Mouse (Mus musculus) R1 (cell line): Measurements from ENCODE around the gene Fscb.

Experiments
- DNase-seq: peaks from one replicate; pipeline ENCODE4 v3.0.0-alpha.2; 2018; ENCODE audit warnings: low read depth, low spot score

The Fscb gene

DNA sequence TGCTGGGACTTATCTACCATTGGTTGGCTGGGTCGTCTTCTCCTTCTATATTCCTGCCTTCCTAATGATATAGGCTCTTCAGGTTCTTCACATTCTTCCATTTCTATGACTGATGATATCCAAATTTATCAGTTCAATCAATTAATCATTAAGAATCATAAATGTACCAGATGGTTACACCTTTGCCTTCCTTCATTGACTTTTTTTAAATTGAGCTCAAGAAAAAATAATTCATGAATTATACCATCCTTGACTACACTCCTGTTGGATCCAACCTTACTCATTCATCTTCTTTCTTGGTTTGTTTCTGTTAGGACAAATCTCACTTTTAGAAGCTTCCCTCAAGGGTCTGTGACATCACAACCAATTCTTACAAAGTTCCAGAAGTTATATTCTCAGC is at the start of gene Fscb:
Gene Fscb (minus strand): TSS at position 101 of the 400 bp plus-strand sequence.
- DNase-seq, result no peak

DNA sequence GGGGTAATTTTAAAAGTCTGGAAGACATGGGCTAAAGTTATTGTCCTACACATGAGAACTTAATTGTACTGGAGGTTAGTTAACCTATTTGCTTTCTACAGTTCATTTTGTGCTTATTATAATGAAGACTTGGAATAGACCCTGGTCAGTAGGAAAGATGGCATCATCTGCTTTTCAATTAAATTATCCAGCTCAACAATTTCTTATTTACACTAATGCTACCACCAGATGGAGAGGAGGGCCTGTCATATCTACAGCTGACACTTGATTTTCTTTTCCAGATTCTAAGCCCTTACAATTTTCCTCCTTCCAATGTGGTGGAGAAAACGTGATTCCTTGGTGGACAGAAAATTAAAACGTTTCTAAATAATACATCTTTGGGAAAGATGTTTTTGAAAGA is 42.3 kb upstream of the Fscb start:
- no peak for DNase-seq

DNA sequence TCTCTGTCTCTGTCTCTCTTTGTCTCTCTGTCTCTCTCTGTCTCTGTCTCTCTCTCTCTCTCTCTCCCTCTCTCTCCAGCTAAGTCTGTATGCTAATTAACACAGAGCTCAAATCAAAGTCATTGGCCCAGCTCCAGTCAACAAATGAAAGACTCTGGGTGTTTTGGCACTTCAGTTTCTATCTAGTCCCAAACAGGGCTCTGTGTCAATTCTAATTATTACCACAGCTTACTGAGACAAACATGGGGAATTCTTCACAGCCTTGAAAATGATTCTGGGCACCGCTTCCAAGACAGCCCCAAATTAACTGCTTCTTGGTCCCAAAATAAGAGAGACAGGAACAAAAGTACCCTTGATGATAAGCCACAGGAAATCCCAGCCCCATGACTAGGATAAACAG is 38.9 kb upstream of the Fscb start:
- DNase-seq, result no peak

DNA sequence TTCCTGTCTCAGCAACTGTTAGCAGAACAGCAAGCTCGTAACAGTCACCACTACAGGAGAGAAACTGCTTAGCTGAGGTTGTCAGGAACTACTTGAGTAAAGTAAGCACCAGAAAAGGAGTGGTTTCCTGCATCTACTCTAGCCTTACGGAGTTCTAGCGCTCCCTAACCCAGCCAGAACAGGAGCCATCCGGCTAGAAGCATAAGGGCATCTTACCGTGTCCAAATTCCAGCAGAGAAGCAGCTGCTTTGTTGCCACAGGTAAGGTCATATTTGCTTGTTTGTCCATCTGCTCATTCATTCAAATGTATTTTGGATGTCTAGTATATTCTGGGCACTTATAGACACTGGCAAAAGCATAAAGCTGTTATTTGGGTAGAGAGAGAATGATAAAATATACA is 23.2 kb upstream of the Fscb start:
- no peak for DNase-seq

DNA sequence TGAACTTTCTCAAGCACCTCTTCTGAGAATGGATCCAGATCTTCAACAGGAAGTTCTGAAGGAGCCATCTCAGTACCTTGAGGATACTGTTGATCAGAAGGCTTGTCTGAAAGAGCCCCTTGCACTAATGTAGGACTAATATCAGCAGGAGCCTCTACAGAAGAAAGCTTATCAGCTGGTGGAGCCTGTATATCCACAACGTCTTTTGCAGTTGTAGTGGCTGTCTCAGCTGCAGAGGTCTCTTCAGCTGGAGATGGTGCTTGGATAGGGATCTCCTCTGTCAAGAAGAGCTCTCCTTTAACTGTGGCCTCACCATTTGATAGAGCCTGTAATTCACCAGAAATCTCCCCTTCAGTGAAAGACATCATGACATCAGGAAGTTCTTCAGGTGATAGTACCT is 875 bp downstream of the Fscb start:
- DNase-seq, result no peak

DNA sequence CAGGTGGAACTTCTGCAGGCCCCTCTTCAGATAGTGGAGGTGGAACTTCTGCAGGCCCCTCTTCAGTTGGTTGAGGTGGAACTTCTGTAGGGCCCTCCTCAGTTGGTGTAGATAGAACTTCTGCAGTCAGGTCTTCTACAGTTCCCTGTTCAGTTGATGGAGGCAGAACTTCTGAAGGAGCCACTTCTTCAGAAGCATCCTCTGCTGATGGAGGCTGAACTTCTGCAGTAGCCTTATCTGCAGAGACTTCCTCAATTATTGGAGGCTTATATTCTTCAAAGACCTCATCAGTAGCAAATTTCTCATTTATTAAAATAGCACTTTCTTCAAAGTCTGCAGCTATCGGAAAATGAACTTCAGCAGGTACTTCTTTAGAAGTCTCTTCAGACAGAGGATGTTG is 1.4 kb downstream of the Fscb start:
- no peak for DNase-seq

DNA sequence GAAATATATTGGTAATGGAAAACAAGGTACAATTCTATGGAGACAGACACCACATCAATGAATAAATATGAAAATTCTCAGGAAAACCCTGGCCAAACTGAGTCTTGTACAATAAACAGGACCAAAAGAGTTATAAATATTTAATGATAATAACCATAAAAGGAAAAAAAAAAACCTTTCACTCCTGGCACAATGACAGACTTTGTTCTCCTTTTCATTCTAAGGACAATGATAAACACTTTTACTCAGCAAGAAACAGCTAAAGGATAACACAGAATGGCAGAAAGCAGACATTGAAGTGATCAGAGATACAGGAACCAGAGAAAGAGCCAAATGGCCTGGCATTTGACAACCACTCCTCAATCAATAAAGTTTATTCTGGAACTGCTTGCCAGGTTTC is 19.3 kb downstream of the Fscb start:
- no peak for DNase-seq

DNA sequence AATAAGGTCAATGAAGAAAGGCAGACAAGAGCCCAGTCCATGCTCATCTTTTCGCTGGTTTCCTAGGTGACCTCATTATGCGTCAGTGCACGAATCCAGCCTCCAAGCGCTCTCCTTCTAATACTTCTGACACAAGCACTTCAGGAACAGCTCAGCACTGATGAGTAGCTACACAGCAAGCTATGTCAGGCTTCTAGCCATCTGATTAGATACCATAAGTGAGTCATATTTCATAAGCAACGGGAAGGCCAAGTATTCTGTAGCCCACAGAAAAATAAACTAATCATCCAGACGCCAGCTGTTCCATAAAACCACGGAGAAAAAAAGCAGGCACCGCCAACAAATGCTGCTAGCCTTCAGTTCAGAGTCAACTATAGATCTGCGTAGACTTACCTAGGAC is 24.6 kb downstream of the Fscb start:
- DNase-seq, result no peak

DNA sequence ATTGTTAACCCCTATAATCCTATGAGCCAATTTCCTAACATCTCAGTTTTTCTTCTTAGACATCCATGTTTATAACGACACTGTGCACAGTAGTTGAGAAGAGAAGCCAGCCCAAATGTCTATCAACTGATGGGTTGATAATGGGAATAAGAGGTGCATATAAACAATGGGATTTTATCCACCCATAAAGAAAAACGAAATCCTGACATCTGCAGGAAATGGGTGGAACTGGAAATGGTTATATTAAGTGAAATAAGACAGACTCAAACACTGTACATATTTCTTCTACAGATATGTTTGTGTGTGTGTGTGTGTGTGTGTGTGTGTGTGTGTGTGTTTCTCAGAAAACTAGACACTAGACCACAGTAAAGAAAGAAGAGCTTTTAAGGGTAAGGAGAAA is 37.8 kb downstream of the Fscb start:
- no peak for DNase-seq
